Mouse (Mus musculus): Measurements from ENCODE around the gene Elovl2. TPM values are rescaled to one million over a fixed set of nuclear protein-coding genes. Genes with fewer than 3 reads are reported as not detected.

Elovl2 gene
- polyA plus RNA-seq, 1 experiment from 2014 or later = 43.4 TPM

GRCm38 (mm10) chr13:41249538-41250317 lies 29.5 kb upstream of the Elovl2 start, which contains the start of gene Smim13:
Smim13 (plus strand) TSS chr13:41249844.
- whole genome bisulfite sequencing = under 1% methylated on average over 77 of the region's 78 CpGs
- Histone ChIP-seq H3K36me3 (replicated peaks) (no peaks in the 10 kb centered on the region), H3K4me2 (peak within 1 kb of the TSS; percentile 59), H3K27ac (peak within 1 kb of the TSS; percentile 90), H3K9me3 (no peaks in the 10 kb centered on the region), H3K9ac (peak within 1 kb of the TSS; percentile 83), H3K4me1 (peaks cover 17% of the 10 kb centered on the region), H3K27me3 (replicated peaks) (0 out of 2 replicates have a peak, but pooled peaks cover 10% of the 10 kb centered on the region), H3K4me3 (peak within 1 kb of the TSS; percentile 78)
- ATAC-seq (replicated peaks) = peak; percentile 99

- Histone ChIP-seq H3K27me3 (replicated peaks) (0 out of 2 replicates have a peak, but pooled peaks cover 10% of the 10 kb centered on the region), H3K4me1 (peaks cover 17% of the 10 kb centered on the region), H3K36me3 (replicated peaks) (no peaks in the 10 kb centered on the region), H3K4me3 (peak overlapping the region; percentile 78), H3K9ac (peak overlapping the region; percentile 40), H3K4me2 (peak overlapping the region; percentile 59), H3K9me3 (no peaks in the 10 kb centered on the region), H3K27ac (peak overlapping the region; percentile 90)
- WGBS = 47% methylated on average over 12 of the region's 12 CpGs
- peak; percentile 18 for ATAC-seq (replicated peaks)
These were observed 28.7 kb upstream of the Elovl2 start for GRCm38 (mm10) chr13:41248751-41249520.

- ATAC-seq (replicated peaks) = no peak
- Histone ChIP-seq H3K4me3 (no peak overlapping the region), H3K4me2 (no peak overlapping the region), H3K36me3 (replicated peaks) (no peaks in the 10 kb centered on the region), H3K27ac (no peak overlapping the region), H3K9me3 (no peaks in the 10 kb centered on the region), H3K9ac (no peak overlapping the region), H3K4me1 (peaks cover 6% of the 10 kb centered on the region), H3K27me3 (replicated peaks) (0 out of 2 replicates have a peak, but pooled peaks cover 13% of the 10 kb centered on the region)
- 57% methylated on average over 6 of the region's 6 CpGs for WGBS
These were observed 24.2 kb upstream of the Elovl2 start for GRCm38 (mm10) chr13:41244306-41244830.

- no peaks in the 10 kb centered on the region for H3K4me1 ChIP-seq
- H3K36me3 ChIP-seq (replicated peaks) = no peaks in the 10 kb centered on the region
- H3K9me3 ChIP-seq = no peaks in the 10 kb centered on the region
- H3K9ac ChIP-seq = no peak overlapping the region
- H3K4me3 ChIP-seq = no peak overlapping the region
- no peak for ATAC-seq (replicated peaks)
- WGBS = 74% methylated on average over 2 of the region's 2 CpGs
- H3K4me2 ChIP-seq = no peak overlapping the region
- H3K27me3 ChIP-seq (replicated peaks) = 0 out of 2 replicates have a peak, but pooled peaks cover 8% of the 10 kb centered on the region
- no peak overlapping the region for H3K27ac ChIP-seq
These were observed 21.4 kb upstream of the Elovl2 start for GRCm38 (mm10) chr13:41241557-41241956.

- no peak overlapping the region for H3K4me3 ChIP-seq
- 0 out of 2 replicates have a peak, but pooled peaks cover 6% of the 10 kb centered on the region for H3K27me3 ChIP-seq (replicated peaks)
- H3K36me3 ChIP-seq (replicated peaks) = no peaks in the 10 kb centered on the region
- H3K4me2 ChIP-seq = no peak overlapping the region
- no peak overlapping the region for H3K27ac ChIP-seq
- no peaks in the 10 kb centered on the region for H3K4me1 ChIP-seq
- no peaks in the 10 kb centered on the region for H3K9me3 ChIP-seq
- no peak overlapping the region for H3K9ac ChIP-seq
- 10% methylated on average over 5 of the region's 5 CpGs for WGBS
- peak; percentile 69; the same call in 1 of the 2 replicates for ATAC-seq (replicated peaks)
These were observed 18.6 kb upstream of the Elovl2 start for GRCm38 (mm10) chr13:41238805-41239130.

- WGBS = 78% methylated on average over 10 of the region's 10 CpGs
- Histone ChIP-seq H3K9me3 (no peaks in the 10 kb centered on the region), H3K4me2 (no peak overlapping the region), H3K27me3 (replicated peaks) (0 out of 2 replicates have a peak, but pooled peaks cover 6% of the 10 kb centered on the region), H3K9ac (no peak overlapping the region), H3K4me3 (no peak overlapping the region), H3K4me1 (no peaks in the 10 kb centered on the region), H3K36me3 (replicated peaks) (no peaks in the 10 kb centered on the region), H3K27ac (no peak overlapping the region)
- 0 out of 2 replicates have a peak, but pooled peaks have one; percentile 39 for ATAC-seq (replicated peaks)
These were observed 18.0 kb upstream of the Elovl2 start for GRCm38 (mm10) chr13:41238035-41238804.

GRCm38 (mm10) chr13:41235845-41236741 lies 15.9 kb upstream of the Elovl2 start:
- 81% methylated on average over 13 of the region's 13 CpGs for WGBS
- no peak overlapping the region for H3K9ac ChIP-seq
- H3K36me3 ChIP-seq (replicated peaks) = no peaks in the 10 kb centered on the region
- no peak overlapping the region for H3K4me3 ChIP-seq
- H3K27ac ChIP-seq = no peak overlapping the region
- no peaks in the 10 kb centered on the region for H3K9me3 ChIP-seq
- ATAC-seq (replicated peaks) = no peak
- 0 out of 2 replicates have a peak, but pooled peaks cover 6% of the 10 kb centered on the region for H3K27me3 ChIP-seq (replicated peaks)
- H3K4me1 ChIP-seq = no peaks in the 10 kb centered on the region
- no peak overlapping the region for H3K4me2 ChIP-seq

GRCm38 (mm10) chr13:41235181-41235580 lies 15.0 kb upstream of the Elovl2 start:
- Histone ChIP-seq H3K27me3 (replicated peaks) (0 out of 2 replicates have a peak, but pooled peaks cover 6% of the 10 kb centered on the region), H3K4me3 (no peak overlapping the region), H3K4me2 (no peak overlapping the region), H3K4me1 (no peaks in the 10 kb centered on the region), H3K27ac (no peak overlapping the region), H3K9ac (no peak overlapping the region), H3K9me3 (no peaks in the 10 kb centered on the region), H3K36me3 (replicated peaks) (no peaks in the 10 kb centered on the region)
- WGBS = 92% methylated on average over 6 of the region's 6 CpGs
- ATAC-seq (replicated peaks) = no peak

GRCm38 (mm10) chr13:41233241-41233640 lies 13.0 kb upstream of the Elovl2 start:
- Histone ChIP-seq H3K27ac (no peak overlapping the region), H3K4me2 (no peak overlapping the region), H3K27me3 (replicated peaks) (no peaks in the 10 kb centered on the region), H3K4me1 (no peaks in the 10 kb centered on the region), H3K4me3 (no peak overlapping the region), H3K9me3 (no peaks in the 10 kb centered on the region), H3K36me3 (replicated peaks) (no peaks in the 10 kb centered on the region), H3K9ac (no peak overlapping the region)
- ATAC-seq (replicated peaks) = no peak
- 90% methylated on average over 7 of the region's 7 CpGs for WGBS

- H3K27ac ChIP-seq = no peak overlapping the region
- H3K36me3 ChIP-seq (replicated peaks) = no peaks in the 10 kb centered on the region
- H3K4me1 ChIP-seq = no peaks in the 10 kb centered on the region
- no peak overlapping the region for H3K9ac ChIP-seq
- no peaks in the 10 kb centered on the region for H3K27me3 ChIP-seq (replicated peaks)
- 95% methylated on average over 15 of the region's 15 CpGs for WGBS
- no peak overlapping the region for H3K4me2 ChIP-seq
- no peak for ATAC-seq (replicated peaks)
- H3K9me3 ChIP-seq = no peaks in the 10 kb centered on the region
- H3K4me3 ChIP-seq = no peak overlapping the region
These were observed 12.0 kb upstream of the Elovl2 start for GRCm38 (mm10) chr13:41232209-41232608.

GRCm38 (mm10) chr13:41231389-41231983 lies 11.3 kb upstream of the Elovl2 start:
- H3K4me1 ChIP-seq = no peaks in the 10 kb centered on the region
- H3K27me3 ChIP-seq (replicated peaks) = no peaks in the 10 kb centered on the region
- H3K4me2 ChIP-seq = no peak overlapping the region
- H3K36me3 ChIP-seq (replicated peaks) = no peaks in the 10 kb centered on the region
- WGBS = 87% methylated on average over 12 of the region's 12 CpGs
- H3K9me3 ChIP-seq = no peaks in the 10 kb centered on the region
- no peak overlapping the region for H3K27ac ChIP-seq
- H3K4me3 ChIP-seq = no peak overlapping the region
- ATAC-seq (replicated peaks) = no peak
- no peak overlapping the region for H3K9ac ChIP-seq
